Mouse (Mus musculus) liver, postnatal 0 days (tissue): Measurements from ENCODE around the gene Nagpa. TPM values are rescaled to one million over a fixed set of nuclear protein-coding genes. Genes with fewer than 3 reads are reported as not detected.
"Not testable (repeated sequence)": the region's sequence is repeated elsewhere in the genome, so short reads cannot be mapped to it uniquely, and the experiment has no call there.

Experiments
- ATAC-seq: fragments of 200-750 bp; cut with Nextera tagmentation; 2 replicates; pipeline ENCODE4 v1.8.0; 2017; ENCODE audit warnings: mild to moderate bottlenecking, moderate library complexity
- DNase-seq: peaks from one replicate; pipeline ENCODE4 v3.0.0-alpha.2; 2016
- H3K27ac ChIP-seq: fragments of 300-500 bp; sonication (generic); 2 replicates; pipeline ENCODE4 v1.5.1; 2014; ENCODE audit warnings: antibody characterized with exemption, moderate library complexity, mild to moderate bottlenecking, low read depth
- H3K27me3 ChIP-seq: fragments of 300-500 bp; sonication (generic); 2 replicates; pipeline ENCODE4 v1.6.1; 2014; ENCODE audit warnings: low read length, control low read depth, mixed read lengths; ENCODE audit not compliant: insufficient read depth
- H3K36me3 ChIP-seq: fragments of 300-500 bp; sonication (generic); replicated peaks from 2 replicates; pipeline ENCODE4 v1.6.1; 2014; ENCODE audit warnings: mild to moderate bottlenecking, control low read depth, low read length, moderate library complexity, mixed read lengths; ENCODE audit not compliant: insufficient read depth
- H3K4me1 ChIP-seq: fragments of 300-500 bp; sonication (generic); 2 replicates; pipeline ENCODE4 v1.6.1; 2014; ENCODE audit warnings: antibody characterized with exemption, mild to moderate bottlenecking, control low read depth; ENCODE audit not compliant: insufficient read depth
- H3K4me2 ChIP-seq: fragments of 300-500 bp; sonication (generic); 2 replicates; pipeline ENCODE4 v1.6.1; 2014; ENCODE audit warnings: low read depth, mild to moderate bottlenecking, low read length, moderate library complexity, mixed read lengths
- H3K4me3 ChIP-seq: fragments of 300-500 bp; sonication (generic); 2 replicates; pipeline ENCODE4 v1.5.1; 2014; ENCODE audit warnings: low read depth, low read length
- H3K9ac ChIP-seq: fragments of 300-500 bp; sonication (generic); replicated peaks from 2 replicates; pipeline ENCODE4 v1.6.1; 2014; ENCODE audit warnings: mild to moderate bottlenecking, moderate library complexity
- H3K9me3 ChIP-seq: fragments of 300-500 bp; sonication (generic); 2 replicates; pipeline ENCODE4 v1.6.1; 2016; ENCODE audit warnings: mild to moderate bottlenecking, control low read depth, low read length, mixed read lengths
- CTCF ChIP-seq: sonication (generic); IDR thresholded peaks from 2 replicates; pipeline ENCODE4 v1.5.1; 2016; ENCODE audit warnings: antibody characterized with exemption, low read depth
- EP300 ChIP-seq: IDR thresholded peaks from 2 replicates; pipeline ENCODE4 v1.6.1; 2016; ENCODE audit warnings: antibody characterized with exemption, low read depth, mild to moderate bottlenecking
- WGBS: fragments of 180-500 bp; shearing (Covaris S2); extraction: QIAGEN DNeasy Blood & Tissue Kit; methylation state at CpG from one replicate; pipeline ENCODE4 v1.1.7; 2014; ENCODE audit not compliant: insufficient replicate concordance; 5-methylcytosine and 5-hydroxymethylcytosine counted together
- polyA plus RNA-seq: library from polyadenylated mRNA; unstranded; fragments of >200 nt; fragmentation: Nextera tagmentation; extraction: Ambion mirVana; gene quantifications from 2 replicates; pipeline ENCODE4 v1.2.1, GENCODE M21; 2015

Nagpa gene
- polyA plus RNA-seq, 1 experiment from 2014 or later = 7.7 TPM

DNA sequence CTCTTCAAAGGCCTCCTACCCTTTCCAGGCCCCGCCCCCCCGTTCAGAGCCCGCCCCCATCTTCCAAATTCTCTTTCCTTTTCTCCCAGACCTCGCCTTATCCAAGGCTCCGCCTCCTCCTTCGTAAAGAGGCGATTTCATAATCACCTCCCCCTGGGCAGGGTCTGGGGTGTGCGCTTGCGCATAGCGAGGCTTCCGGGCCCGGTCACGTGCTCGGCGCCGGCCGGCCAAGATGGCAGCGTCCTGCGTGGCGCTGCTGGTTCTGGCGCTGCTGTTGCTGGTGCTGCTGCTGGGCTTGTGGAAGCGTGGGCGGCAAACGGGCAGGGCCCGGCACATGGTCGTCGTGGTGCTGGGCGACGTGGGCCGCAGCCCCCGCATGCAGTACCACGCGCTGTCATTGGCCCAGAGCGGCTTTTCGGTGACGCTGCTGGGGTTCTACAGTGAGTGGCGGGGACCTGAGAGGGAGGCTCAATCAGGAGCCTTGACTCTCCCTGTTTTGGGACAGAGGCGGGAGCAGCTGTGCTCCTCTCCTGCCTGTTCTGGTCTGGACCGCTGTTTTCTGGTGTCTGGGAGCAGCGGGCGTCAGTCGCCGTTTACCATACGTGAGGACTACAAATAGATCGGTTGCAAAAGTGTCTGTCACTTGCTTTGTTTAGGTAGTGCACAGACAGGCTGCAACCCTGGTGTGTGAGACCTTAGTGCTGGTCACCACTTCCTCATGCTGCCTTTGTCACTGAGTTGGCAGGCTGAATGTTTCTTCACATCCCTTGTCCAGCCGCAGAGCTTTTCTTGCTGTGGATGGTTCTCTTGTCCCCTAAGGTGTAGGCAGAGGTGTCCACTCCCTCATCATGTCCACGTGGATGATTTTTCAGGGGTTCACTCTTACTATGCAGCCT is 29.9 kb upstream of the Nagpa start, which contains the start of gene Alg1:
Alg1 (plus strand) TSS at position 204 of the 896 bp plus-strand sequence.
- Histone ChIP-seq H3K9me3 (0 out of 2 replicates have a peak, but pooled peaks cover 3% of the 10 kb centered on the region), H3K4me1 (peaks cover 14% of the 10 kb centered on the region), H3K27ac (peak within 1 kb of the TSS; percentile 83), H3K36me3 (peaks cover 2% of the 10 kb centered on the region; the same call in 1 of the 2 replicates), H3K4me3 (peak within 1 kb of the TSS; percentile 84), H3K9ac (peak within 1 kb of the TSS; percentile 85), H3K27me3 (no peaks in the 10 kb centered on the region), H3K4me2 (peak within 1 kb of the TSS; percentile 77)
- no peak for TF ChIP-seq CTCF
- TF ChIP-seq EP300 = no peak
- 2% methylated on average over 47 of the region's 47 CpGs for WGBS
- DNase-seq = peak; percentile 93
- ATAC-seq = peak; percentile 93

DNA sequence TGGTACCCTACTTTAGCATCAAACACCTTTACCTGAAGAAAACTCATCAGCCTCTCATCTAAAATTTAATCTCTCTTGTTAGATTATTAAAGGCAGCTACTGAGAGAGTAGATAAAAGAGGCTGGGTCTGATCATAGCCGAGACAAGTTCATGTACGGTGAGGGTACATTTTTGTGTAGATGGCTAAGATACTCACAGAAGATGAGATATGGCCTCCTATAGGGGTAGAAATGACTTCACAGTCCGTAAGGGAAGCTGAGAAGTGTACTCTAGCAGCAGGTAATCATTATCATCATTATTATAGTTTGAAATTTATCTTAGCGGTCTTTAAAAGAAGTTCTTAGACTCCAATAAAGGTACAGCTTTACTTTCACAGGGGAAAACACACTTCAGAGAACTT is 29.2 kb upstream of the Nagpa start:
- TF ChIP-seq CTCF = no peak
- TF ChIP-seq EP300 = no peak
- Histone ChIP-seq H3K4me1 (peaks cover 14% of the 10 kb centered on the region), H3K27me3 (no peaks in the 10 kb centered on the region), H3K36me3 (no peaks in the 10 kb centered on the region), H3K4me2 (peak overlapping the region; percentile 77), H3K9me3 (0 out of 2 replicates have a peak, but pooled peaks cover 3% of the 10 kb centered on the region), H3K27ac (no peak overlapping the region), H3K9ac (no peak overlapping the region), H3K4me3 (peak overlapping the region; percentile 84)
- DNase-seq (no peak), ATAC-seq (no peak)
- 76% methylated on average over 4 of the region's 4 CpGs for WGBS

- H3K9ac ChIP-seq, DNase-seq, H3K4me3 ChIP-seq, ATAC-seq, H3K4me2 ChIP-seq, H3K9me3 ChIP-seq, H3K27ac ChIP-seq, H3K4me1 ChIP-seq, H3K27me3 ChIP-seq, H3K36me3 ChIP-seq: not testable (repeated sequence)
- WGBS = 76% methylated on average over 3 of the region's 3 CpGs
Measured at GRCm38 (mm10) chr16:5228103-5228502, 24.3 kb upstream of the Nagpa start.

GRCm38 (mm10) chr16:5227501-5227900 is 23.7 kb upstream of the Nagpa start:
- H3K4me3 ChIP-seq, DNase-seq, H3K27ac ChIP-seq, H3K9ac ChIP-seq, H3K27me3 ChIP-seq, H3K4me2 ChIP-seq, H3K9me3 ChIP-seq, H3K36me3 ChIP-seq, H3K4me1 ChIP-seq, ATAC-seq: not testable (repeated sequence)
- 71% methylated on average over 19 of the region's 19 CpGs for WGBS

DNA sequence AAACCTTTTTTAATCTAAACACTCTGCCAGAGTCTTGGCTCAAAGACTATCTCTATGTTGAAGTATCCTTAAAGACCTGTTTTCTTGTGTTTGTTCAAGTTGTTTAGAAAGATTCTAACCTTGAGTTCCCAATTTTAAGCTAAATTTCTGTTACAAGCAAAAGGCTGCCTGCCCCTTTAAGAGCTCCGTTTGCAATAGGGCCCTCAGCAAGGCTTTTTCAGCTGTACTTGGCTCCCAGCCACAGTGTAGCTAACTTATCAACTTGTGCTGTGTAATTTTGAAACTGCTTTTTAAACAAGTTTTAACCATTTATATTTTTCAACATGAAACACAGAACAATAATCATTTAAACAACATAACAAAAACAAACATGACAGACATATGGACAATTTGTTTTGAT is 22.7 kb upstream of the Nagpa start:
- H3K4me3 ChIP-seq, H3K4me1 ChIP-seq, ATAC-seq, H3K9me3 ChIP-seq, DNase-seq, H3K4me2 ChIP-seq, H3K36me3 ChIP-seq, H3K27ac ChIP-seq, H3K27me3 ChIP-seq, H3K9ac ChIP-seq: not testable (repeated sequence)
- WGBS = 14% methylated on average over 1 of the region's 1 CpGs

GRCm38 (mm10) chr16:5222140-5222539 is 18.3 kb upstream of the Nagpa start, which contains the start of gene AU021092:
AU021092 (minus strand) TSS chr16:5222299.
- ATAC-seq (no peak), DNase-seq (no peak)
- TF ChIP-seq CTCF (no peak), EP300 (no peak)
- Histone ChIP-seq H3K9ac (no peak within 1 kb of the TSS), H3K4me1 (no peaks in the 10 kb centered on the region), H3K27me3 (no peaks in the 10 kb centered on the region), H3K4me3 (no peak within 1 kb of the TSS), H3K27ac (no peak within 1 kb of the TSS), H3K36me3 (no peaks in the 10 kb centered on the region), H3K4me2 (no peak within 1 kb of the TSS), H3K9me3 (no peaks in the 10 kb centered on the region)
- 52% methylated on average over 6 of the region's 6 CpGs for WGBS
